Mouse (Mus musculus): ENCODE data around the gene Eif4a2.
"Not testable (repeated sequence)": the region's sequence is repeated elsewhere in the genome, so short reads cannot be mapped to it uniquely, and the experiment has no call there.

Gene Eif4a2

DNA sequence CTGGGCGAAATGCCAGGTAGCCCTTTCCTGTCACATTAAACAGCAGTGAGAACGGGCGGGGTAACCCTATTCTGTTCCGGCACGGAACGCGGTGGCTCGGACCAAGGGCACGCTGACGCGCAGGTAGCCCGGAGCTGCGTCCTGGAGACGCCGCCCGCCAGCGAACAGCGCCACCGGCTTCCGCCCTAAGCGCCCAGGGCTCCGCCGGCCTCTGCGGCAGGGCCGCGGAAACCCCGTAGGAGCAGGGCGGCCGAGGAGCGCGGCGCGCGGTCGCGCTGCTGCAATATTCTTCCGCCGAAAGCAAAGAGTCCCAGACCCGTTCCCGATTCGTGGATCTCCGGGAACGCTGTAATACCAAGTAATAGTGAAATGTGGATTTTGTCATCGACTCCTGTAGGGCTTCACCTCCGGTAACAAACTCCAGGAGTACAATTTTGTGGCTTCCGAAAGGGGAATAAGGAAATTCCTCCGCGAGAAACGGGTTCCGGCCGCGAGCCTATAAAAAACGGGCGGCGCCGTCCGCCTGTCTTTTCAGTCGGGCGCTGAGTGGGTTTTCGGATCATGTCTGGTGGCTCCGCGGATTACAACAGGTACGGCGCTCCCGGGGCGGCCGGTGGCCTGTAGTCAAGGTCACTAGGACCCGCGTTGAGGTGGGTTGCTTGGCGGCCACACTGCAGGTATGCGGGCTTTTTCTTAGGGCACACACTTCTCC lies at the start of gene Eif4a2:
Gene Eif4a2 (plus strand): TSS at position 214 of the 712 bp plus-strand sequence.
- in situ Hi-C loops (cut with MboI, MseI), result loop anchor here in 1 of 2 experiments (25.0 kb wide), 1 partner anchor 845 kb away; the partner anchor contains the start of gene Tra2b

DNA sequence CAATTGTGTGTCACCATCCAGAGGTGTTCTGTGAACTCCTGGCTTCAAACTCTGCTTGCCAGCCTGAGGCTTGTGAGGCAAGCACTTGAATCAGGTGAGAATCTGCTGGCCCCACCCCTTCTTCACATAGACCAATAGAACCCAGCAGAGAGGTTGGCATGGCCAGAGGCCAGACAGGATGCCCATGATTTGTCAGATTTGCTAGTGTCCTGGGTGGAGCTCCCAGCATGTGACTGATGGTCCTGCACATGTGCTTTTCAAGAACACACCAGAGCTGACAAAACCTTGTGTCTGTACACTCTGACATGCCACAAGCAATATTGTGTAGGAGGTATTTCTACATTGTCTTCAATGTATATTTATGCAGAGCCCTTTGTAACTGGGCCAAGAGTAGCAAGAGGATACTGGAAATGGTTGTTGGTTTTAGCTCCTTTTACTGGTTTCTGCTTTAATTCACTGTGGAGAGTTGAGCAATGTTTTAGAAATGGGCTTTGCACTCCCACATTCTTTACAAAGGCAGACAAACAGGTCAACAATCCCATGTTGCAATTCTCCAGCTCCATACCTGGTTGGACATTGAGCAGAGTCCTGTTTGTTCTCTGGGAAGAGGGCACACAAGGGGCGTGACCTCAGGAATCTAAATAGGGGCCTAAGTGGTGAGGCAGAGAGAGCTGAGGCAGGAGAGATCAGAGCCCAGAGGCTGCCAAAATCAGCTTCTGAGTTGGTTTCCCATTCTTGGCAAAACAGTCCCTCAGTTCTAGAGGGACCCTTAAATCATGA lies 49.4 kb upstream of the Eif4a2 start, which contains the start of gene Kng1:
Gene Kng1 (plus strand): TSS at position 198 of the 780 bp plus-strand sequence.
- in situ Hi-C loops (cut with MboI, MseI), result loop anchor here in 1 of 2 experiments (10.0 kb wide), 1 partner anchor 473 kb away; no protein-coding TSS in a partner anchor

DNA sequence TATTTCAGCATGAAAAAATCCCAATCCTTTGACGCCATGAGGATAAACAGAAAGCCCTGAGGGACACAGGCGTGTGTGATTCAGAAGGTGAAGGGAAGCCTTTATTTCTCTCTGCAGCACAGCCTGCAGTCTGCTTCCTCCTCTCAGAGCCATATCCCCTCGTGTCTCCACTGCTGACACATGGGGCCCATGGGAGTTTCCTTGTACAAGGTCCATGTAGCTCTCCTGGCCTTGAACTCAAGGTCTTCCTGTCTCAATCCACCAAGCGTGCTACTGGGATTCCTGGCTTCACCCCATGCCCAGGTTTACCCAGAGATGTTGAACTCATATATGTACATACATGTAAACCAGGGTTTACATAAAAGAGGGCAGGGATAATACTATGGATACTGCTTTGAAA lies 47.6 kb upstream of the Eif4a2 start:
- in situ Hi-C loops (cut with MboI, MseI), result loop anchor here in 1 of 2 experiments (10.0 kb wide), 1 partner anchor 475 kb away; no protein-coding TSS in a partner anchor

DNA sequence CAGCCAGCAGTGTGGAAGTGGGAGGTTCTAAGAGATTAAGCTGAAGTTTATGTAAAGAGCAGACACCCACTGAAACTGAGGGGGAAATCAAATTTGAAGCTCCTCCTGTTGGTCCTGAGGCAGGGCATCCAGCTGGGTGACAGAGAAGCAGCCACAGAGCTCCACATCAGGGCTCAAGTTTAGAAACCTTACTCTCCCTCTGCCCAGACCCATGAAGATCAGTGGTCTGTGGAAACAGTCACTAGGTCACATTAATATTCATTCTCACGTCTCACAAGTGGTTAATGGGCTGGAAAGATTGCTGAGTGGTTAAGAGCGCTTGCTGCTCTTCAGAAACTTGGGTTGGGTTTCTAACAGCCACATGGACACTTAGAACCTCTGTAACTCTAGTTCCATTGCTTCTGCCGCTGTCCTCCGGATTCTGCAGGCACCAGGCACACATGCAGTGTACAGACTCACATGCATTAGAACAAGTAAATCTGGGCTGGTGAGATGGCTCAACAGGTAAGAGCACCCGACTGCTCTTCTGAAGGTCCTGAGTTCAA lies 46.4 kb upstream of the Eif4a2 start:
- in situ Hi-C loops (cut with MboI, MseI), result not testable (repeated sequence)

DNA sequence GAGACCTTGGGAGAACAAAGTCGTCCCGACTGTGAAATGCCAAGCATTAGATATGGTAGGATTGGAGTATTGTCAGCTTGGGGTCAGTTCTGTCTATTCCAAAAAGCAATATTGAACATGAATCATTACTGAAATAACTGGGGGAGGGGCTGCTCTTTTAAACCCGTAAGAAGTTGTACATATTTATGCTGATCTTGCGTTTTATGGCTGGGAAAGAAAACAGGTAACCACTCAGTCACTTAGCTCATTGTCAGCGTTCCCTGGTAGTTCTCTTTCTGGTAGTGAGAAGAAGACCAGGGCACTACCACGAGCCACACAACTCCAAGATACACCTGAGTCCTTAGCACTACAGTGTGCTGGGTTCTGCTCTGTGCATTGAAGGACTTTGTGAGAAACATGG lies 29.7 kb upstream of the Eif4a2 start:
- in situ Hi-C loops (cut with MboI, MseI), result not testable (repeated sequence)

DNA sequence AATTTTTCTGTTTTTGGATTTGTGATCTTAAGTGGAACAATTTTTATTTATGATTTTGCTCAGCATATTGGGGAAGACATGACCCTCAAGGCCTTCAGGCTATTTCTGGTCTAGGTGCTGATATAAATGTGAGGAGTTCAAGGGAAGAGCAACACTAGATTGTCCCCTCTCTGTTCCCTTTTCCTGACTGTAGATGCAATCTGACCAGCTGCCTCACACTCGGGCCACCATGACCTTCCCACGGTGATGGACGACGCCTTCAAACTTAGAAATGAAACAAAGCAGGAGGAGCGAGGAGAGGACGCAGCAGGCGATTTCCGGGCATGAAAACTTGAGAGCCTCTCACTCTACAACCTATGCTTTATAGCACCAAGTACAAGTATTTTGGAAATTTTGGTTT lies 20.1 kb upstream of the Eif4a2 start:
- in situ Hi-C loops (cut with MboI, MseI), result loop anchor here in 1 of 2 experiments (5.0 kb wide), 1 partner anchor 40 kb away; the partner anchor contains the start of gene Rfc4

- in situ Hi-C loops (cut with MboI, MseI), result loop anchor here in 1 of 2 experiments (5.0 kb wide), 1 partner anchor 40 kb away; the partner anchor contains the start of gene Rfc4
Observed at GRCm38 (mm10) chr16:23087712-23088111, 19.5 kb upstream of the Eif4a2 start.

- in situ Hi-C loops (cut with MboI, MseI), result loop anchor here in 1 of 2 experiments (5.0 kb wide), 1 partner anchor 39 kb away; the partner anchor contains the start of gene Rfc4
Observed at GRCm38 (mm10) chr16:23088491-23088890, 18.8 kb upstream of the Eif4a2 start.

DNA sequence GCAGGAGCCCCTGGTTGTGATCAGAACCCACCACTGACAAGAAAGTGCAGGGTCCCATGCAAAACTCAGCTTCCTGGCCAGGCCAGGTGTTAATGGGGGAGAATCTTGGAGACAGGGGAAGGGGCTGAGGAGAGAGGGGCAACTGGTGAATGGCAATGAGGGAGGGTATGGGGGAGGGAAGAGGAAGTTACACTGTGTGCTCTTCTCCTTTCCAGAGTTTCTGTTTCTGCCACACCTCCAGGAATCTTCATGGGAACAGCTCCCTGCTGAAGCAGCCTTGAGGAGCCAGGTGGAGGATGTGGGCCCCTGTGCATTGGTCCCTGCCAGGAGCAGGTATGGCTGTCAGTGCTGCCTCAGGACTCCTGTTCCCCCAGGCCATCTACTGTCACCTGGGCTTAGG lies 15.9 kb upstream of the Eif4a2 start:
- in situ Hi-C loops (cut with MboI, MseI), result loop anchor here in 1 of 2 experiments (5.0 kb wide), 1 partner anchor 46 kb away; no protein-coding TSS in a partner anchor

GRCm38 (mm10) chr16:23093321-23093953 lies 13.8 kb upstream of the Eif4a2 start:
- in situ Hi-C loops (cut with MboI, MseI), result loop anchor here in 1 of 2 experiments (5.0 kb wide), 1 partner anchor 44 kb away; no protein-coding TSS in a partner anchor

- in situ Hi-C loops (cut with MboI, MseI), result loop anchor here in 1 of 2 experiments (5.0 kb wide), 1 partner anchor 43 kb away; no protein-coding TSS in a partner anchor
Observed at GRCm38 (mm10) chr16:23094136-23094535, 13.1 kb upstream of the Eif4a2 start.

GRCm38 (mm10) chr16:23095581-23095980 lies 11.7 kb upstream of the Eif4a2 start:
- in situ Hi-C loops (cut with MboI, MseI), result not testable (repeated sequence)

DNA sequence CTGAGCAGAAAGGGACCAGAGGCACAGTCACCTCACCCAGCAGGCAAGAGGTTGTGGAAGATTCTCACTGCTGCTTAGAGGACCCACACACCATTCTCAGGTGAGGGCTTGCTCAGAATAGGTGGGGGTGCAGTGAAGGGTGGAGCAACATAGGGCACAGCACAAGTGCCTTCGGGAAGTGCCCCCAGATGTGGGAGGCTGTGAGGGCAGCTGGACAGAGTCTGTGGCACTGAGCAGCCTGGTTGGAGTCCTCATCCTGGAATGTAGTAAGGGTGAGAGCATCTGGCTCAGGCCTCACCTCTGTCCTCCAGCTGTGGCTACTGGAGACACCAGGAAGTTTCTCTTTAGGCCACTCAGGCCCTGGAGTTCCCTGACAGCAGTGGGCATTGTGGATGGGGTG lies 10.4 kb upstream of the Eif4a2 start:
- in situ Hi-C loops (cut with MboI, MseI), result not testable (repeated sequence)

- in situ Hi-C loops (cut with MboI, MseI), result not testable (repeated sequence)
Observed at GRCm38 (mm10) chr16:23097290-23098104, 9.7 kb upstream of the Eif4a2 start.

- in situ Hi-C loops (cut with MboI, MseI), result not testable (repeated sequence)
Observed at GRCm38 (mm10) chr16:23098105-23098452, 9.2 kb upstream of the Eif4a2 start.

DNA sequence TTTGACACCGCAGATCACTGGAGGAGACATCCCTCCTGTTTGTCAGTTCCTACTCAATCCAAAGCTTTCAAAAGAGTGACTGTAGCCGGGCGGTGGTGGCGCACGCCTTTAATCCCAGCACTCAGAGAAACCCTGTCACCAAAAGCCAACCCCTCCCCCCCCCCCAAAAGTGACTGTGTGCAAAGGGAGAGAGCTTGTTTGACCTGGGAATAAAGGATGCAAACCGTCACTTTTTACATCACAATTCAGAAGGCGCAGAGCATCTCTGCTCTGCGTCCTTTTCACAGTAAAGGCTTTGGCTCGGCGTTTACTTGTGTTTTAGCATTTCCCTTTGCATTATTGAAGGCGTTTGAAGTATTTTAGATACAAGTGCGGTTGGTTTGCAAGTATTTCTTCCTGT lies 7.6 kb upstream of the Eif4a2 start:
- in situ Hi-C loops (cut with MboI, MseI), result loop anchor here in 1 of 2 experiments (25.0 kb wide), 1 partner anchor 837 kb away; the partner anchor contains the start of gene Tra2b

DNA sequence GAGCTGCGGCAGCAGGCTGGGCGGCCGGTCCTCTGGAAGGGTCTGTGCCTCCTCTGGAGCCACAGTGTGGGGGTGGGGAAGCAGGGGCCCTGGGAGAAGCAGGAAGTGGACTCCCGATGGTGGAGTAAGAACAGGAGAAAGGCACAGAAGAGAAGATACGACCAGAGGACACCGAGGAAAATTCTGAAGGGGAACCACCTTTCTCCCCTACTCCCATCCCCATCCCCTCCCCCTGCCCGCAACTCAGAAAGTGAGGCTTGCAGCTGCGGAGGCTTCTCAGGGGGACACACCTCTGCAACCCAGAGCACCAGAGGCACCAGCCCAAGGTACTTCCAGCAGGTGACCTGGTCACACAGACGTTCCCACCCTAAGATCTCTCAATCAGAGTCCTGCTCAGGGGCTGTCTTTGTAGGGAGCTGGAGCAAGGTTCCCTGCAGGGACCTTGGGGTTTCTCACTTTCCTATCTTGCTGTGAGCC lies 7.1 kb upstream of the Eif4a2 start:
- in situ Hi-C loops (cut with MboI, MseI), result loop anchor here in 1 of 2 experiments (25.0 kb wide), 1 partner anchor 838 kb away; the partner anchor contains the start of gene Tra2b

- in situ Hi-C loops (cut with MboI, MseI), result loop anchor here in 1 of 2 experiments (25.0 kb wide), 1 partner anchor 838 kb away; the partner anchor contains the start of gene Tra2b
Observed at GRCm38 (mm10) chr16:23100613-23101012, 6.6 kb upstream of the Eif4a2 start.

GRCm38 (mm10) chr16:23102340-23103037 lies 4.8 kb upstream of the Eif4a2 start:
- in situ Hi-C loops (cut with MboI, MseI), result loop anchor here in 1 of 2 experiments (25.0 kb wide), 1 partner anchor 840 kb away; the partner anchor contains the start of gene Tra2b
